Mouse (Mus musculus) right cerebral cortex, postnatal 4 days (tissue): ENCODE data around the gene Cacna2d3.

Source experiments
- DNase-seq: peaks from one replicate; pipeline ENCODE4 v3.0.0-alpha.2; 2022

Cacna2d3 gene

DNA sequence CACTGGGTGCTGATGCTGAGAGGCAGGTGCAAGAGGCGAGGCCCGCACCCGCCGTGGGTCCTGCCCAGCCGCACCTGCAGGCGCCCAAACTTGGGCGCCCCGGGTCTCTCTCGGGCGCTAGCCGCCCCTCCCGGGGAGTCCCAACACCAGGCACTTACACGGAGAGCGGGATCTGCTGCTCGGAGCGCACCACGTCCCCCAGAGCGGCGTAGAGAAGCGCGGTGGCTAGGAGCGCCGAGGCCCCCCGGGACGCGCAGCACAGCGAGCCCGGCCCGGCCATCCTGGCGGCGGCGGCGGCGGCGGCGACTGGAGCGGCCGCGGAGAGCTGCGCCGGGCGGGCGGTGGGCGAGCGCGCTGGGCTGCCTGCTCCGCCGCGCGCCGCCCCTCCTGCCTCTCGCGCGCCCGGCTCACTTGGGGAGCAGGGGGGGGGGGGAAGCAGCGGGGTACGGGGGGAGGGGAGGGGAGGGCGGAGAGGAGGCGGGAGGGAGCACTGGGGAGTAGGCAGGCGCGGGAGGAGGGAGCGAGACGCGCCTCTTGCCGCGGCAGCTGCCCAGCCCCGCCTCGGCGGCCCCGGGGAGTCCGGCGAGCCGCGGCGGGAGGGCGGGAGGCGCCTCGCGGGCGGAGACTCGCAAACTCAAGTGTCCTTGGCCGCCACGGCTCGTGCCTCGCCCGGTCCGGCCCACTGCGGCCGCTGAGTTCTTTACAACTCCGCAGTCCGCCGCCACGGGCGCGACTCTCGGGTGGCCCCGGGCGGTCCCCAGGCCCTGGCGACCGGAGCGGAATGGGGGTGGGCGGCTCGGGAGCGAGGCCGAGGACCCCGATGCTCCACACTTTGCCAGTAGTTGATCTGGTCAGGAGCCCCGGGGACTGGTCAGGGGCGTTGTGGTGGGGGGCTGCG, at the start of gene Cacna2d3:
Gene Cacna2d3 (minus strand): TSS at position 377 of the 898 bp plus-strand sequence.
- DNase-seq, result peak; percentile 53

- DNase-seq, result no peak
Observed at GRCm38 (mm10) chr14:29769486-29769885, 47.8 kb upstream of the Cacna2d3 start.

DNA sequence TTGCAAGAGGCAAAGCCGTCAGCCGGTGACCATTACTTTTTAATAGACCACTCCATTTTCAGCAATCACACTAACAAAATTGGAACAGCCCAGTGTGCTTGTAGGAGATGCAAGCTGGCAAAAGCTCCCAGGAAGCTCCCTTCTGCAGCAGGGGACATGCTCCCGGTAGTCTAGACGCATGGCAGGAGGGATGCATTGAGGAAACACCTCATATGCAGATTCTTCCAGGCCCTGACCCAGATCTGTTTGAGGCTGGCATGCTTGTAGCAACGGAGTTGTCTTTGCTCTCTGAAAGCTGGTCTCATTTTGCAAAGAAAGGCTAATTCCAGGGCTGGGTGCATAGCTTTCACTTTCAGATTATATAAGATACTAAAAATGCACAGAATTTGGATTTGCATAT, 31.2 kb upstream of the Cacna2d3 start:
- no peak for DNase-seq

- no peak for DNase-seq
Observed at GRCm38 (mm10) chr14:29738751-29739150, 17.1 kb upstream of the Cacna2d3 start.

DNA sequence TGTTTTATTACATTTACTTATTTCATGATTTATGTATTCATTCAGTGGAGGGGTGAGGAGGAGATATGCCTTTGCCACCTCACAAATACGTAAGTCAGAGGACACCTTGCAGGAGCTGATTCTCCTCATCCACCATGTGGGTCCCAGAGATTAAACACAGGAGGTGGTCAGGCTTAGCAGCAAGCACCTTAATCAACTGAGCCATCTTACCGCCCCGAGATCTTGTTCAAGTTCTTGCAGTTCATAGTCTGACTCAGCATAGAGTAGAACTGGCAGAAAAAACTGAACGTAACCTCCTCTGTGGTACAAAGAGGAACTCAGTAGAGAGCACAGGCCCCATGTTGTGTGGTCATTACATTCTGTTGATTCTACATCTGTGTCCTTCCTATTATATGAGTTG, 8.6 kb upstream of the Cacna2d3 start:
- DNase-seq, result no peak

- no peak for DNase-seq
Observed at GRCm38 (mm10) chr14:29729009-29729408, 7.3 kb upstream of the Cacna2d3 start.

DNA sequence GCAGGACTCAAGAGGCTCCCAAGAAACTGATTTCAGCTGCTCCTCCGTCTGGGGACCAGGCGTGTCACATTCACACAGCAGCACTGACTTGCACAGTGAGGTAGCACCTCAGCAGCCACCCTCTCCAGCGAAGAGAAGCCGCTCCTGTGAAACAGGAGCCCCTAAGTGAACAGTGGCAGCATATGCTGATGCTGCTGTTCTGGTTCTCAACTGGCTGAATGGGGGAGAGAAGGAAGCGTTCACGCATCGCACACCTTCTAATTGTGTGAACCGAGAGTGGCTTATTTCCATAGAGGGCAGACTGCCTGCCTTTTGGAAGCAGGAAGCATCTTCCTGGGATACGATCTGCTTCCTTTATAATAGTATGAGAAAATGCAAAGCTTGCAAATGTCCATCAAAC, 5.9 kb upstream of the Cacna2d3 start:
- DNase-seq, result no peak

- peak; percentile 22 for DNase-seq
Observed at GRCm38 (mm10) chr14:29723267-29723666, 1.6 kb upstream of the Cacna2d3 start.

GRCm38 (mm10) chr14:29722386-29723221, 940 bp upstream of the Cacna2d3 start:
- peak; percentile 60 for DNase-seq

- DNase-seq, result no peak
Observed at GRCm38 (mm10) chr14:29721131-29721487, 555 bp downstream of the Cacna2d3 start.

DNA sequence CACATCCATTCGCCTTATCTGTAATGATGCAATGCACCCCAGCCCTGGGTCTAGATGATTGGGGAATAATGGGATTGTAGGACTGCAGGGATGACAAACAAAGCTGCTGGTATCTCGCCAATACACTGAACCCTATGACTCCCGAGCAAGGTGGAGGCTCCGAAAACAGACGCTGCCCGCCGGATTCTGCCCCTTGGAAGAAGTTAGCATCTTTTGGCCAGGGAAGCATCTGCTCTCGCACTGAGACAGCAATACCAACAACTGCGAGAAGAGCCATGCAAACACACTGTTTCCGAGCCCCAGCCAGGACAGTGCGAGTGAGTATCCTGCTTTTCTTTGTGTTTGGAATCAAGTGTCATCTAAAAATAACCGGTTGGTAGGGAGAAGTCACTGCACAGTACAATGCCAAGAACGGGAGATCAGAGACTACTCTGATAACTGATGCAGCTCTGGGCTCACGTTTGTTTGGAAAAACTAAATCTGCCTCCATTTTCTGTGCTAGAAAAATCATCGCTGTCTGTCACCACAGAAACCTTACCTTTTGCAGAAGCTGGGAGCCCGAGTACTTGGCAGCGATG, 1.2 kb downstream of the Cacna2d3 start:
- no peak for DNase-seq

DNA sequence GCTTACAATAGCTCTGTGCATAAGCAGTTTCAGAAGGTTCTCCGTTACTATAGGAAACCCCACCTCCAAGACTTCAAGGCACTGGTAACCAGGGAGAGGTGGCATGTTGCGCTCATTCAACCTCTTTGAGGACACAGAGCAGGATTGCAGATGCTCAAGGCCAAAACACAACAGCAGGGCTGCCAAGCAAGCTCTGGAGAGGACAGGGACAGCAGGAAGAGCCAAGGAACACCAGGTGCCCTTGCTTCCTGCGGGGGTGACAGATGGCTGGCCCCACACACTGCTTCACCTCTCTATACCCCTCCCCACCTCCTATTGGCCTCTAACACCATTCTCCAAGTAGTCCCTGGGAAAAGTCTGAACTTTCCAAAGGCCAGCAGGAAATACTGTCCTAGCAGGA, 9.0 kb downstream of the Cacna2d3 start:
- DNase-seq, result no peak

GRCm38 (mm10) chr14:29707561-29708335, 13.9 kb downstream of the Cacna2d3 start:
- DNase-seq, result no peak

GRCm38 (mm10) chr14:29702762-29703161, 18.9 kb downstream of the Cacna2d3 start:
- no peak for DNase-seq

GRCm38 (mm10) chr14:29696131-29696530, 25.5 kb downstream of the Cacna2d3 start:
- peak; percentile 57 for DNase-seq

DNA sequence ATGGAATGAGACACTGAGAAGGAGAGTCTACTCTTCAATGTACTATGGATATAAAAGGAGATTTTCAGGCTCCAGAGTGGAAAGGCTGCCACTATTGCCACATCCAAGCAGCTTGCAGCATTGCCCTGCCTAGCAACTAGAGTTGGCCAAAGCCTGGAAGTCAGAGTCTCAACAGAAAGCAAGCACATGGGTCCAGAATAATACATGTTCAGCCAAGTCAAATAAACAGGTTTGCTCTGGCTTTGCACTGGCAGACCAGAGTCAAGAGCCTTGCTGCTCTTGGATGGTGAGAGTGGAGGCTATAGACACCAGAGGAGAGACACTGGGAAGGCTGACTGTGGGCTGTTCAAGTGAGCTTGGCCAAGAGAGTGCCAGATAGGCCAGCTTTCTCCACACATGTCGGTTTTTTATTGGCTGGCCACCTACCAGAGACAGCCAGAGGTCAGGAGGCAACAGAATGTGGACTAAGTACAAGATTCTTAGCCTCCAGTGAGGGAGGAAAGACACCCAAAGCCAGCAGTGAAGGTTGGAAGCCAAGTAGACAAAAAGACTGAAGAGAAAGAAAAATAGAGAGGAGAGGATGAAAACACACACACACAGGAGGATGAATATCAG, 49.1 kb downstream of the Cacna2d3 start:
- no peak for DNase-seq

DNA sequence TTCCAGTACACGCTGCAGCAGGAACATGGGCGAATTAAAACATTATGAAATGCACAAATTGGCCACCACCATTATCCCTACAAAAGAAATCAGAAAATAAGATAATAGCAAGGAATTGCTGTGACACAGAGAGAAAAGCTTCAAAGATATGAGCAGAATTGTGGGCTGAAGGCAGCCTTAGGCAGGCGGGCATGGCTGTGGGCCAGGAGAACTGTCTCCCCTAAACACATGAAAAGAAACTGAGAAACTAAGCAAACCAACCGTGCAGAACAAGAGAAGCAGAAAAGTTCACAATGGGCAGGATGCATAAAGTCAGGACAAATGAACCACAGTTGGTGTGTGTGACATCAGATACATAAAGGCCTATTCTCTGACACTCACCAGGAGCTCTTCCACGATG, 51.8 kb downstream of the Cacna2d3 start:
- peak; percentile 22 for DNase-seq

DNA sequence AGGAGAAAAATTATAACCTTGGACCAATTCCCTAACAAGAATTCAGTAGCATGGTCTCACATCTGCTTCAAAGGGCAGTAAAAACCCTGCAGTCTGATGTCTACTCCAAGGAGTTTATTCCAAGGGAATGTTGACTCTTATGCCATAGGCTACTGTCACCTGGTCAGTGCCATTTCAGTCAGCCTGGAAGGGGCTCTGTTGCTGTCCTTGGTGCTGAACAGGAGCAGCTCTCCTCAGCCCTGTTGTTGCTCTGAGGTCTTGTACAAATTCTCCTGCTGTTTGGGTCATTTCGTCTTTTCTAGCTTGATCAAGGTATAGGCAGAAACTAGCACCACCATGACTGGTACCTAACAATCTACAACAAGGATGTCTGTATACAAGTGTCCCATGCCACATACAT, 64.7 kb downstream of the Cacna2d3 start:
- peak; percentile 13 for DNase-seq

DNA sequence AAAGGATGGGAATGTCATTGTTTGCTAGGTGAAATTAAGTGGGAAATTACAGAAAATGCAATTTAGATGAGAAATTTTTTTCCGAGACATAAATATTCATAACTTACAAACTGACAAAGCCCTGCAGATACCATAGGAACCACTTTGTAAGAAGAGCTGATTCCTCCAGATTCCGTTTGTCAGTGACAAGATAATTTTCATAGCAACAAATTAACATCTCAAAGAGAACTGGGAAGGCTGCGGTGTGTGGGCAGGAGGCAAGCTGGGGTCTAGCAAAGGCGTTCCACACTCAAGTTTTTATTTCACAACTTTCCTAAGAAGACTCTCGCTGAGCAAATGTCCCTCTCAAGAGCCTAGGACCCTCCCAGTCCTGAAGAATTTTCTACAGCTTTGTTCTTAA, 71.1 kb downstream of the Cacna2d3 start:
- no peak for DNase-seq

- DNase-seq, result no peak
Observed at GRCm38 (mm10) chr14:29648721-29649120, 72.9 kb downstream of the Cacna2d3 start.

- DNase-seq, result no peak
Observed at GRCm38 (mm10) chr14:29645421-29645820, 76.2 kb downstream of the Cacna2d3 start.

DNA sequence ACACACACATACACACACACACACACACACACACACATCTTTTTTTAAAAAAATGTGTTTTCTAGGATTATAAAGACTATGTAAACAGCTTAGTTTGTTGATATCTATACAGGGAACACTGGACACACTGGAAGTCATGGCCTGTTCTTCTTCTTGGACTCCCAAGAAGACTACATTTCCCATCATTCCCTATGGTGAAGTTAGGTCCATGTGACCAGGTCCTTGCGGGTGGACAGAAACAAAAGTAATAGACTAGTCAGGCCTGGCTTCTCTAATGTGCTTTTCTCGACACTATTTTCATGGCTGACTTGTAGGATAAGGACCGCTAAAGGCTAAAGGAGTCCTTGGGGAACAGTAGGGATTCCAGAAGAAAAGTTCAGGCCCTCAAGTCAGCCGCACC, 78.4 kb downstream of the Cacna2d3 start:
- DNase-seq, result no peak
